Mouse (Mus musculus) NIH3T3 (cell line): ENCODE results near the gene Chl1.

ENCODE experiments used
- DNase-seq: peaks from one replicate; pipeline ENCODE4 v3.0.0-alpha.2; 2012; ENCODE audit warnings: low read depth

The Chl1 gene

GRCm38 (mm10) chr6:103665677-103666316, 155.4 kb downstream of the Chl1 start:
- DNase-seq: no peak

DNA sequence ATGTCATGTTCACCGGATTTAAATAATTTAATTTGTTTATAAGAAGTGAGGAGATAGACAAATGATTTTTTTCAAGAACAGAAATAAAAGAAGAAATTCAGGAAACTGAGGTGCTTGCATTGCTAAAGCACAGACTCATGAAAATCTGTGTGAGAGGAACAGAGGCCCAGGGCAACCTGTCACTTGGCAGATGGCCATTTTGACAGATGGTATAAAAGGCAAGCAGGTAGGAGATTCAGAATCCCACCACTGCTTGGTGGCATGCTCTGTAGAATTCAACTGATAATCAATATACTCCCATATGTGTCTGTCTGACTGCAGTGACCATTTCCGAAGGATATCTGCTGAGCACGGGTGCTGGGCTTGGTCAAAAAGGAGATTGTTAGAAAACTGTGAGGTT, 162.7 kb downstream of the Chl1 start:
- no peak for DNase-seq

DNA sequence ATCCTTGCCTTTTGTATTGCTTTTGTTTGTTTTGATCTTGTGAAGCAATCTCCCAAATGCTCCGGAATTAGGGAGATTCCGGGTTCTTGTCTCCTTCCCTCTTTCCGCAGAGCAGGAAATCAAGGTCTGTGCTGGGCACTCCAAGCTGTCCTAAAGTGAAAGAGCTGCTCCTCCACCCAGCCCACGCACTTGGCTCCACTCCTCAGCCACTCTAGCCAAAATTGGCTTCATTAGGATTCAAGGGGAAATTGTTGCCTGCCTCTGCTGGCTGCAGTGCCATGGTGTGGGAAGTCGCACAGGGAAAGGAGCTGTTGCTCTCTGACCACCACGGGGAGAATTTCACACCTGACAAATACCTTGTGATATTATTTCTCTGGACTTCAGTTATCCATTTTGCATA, 163.9 kb downstream of the Chl1 start:
- DNase-seq: no peak

GRCm38 (mm10) chr6:103675145-103675544, 164.8 kb downstream of the Chl1 start:
- no peak for DNase-seq

DNA sequence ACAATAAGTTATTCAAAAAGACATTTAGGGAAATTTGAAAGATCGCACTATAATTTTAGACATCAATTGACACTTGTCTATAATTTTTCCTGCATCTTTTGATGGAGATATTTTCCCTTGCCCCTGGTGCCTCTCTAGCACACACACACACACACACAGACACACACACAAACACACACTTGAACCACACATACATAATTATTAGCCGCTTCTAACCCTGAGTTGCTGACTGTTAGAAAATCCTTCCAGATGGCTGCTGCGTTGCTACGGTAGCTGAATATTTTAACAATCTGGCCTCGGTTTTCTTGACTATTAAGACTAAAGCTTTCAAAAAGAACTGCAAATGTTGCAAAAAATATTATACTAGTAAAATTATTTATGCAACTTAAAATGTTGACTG, 166.3 kb downstream of the Chl1 start:
- DNase-seq: no peak

DNA sequence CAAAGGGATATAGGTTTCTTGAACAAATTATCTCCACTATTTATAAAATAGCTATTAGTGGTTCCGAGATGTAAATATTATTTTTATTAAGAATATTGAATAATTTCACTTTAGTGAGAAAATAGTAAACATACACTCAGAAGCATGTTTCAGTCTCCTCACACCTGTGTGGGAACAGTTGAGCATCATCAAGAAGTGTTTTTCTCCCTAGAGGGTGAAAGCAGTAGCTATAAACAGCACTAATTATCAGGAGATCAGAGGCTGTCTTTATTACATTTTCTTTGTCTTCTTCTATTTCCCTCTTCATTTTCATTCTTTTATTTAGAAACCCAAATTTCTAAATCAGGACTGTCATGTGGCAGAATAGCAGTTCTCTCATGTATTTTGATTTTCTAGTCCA, 166.7 kb downstream of the Chl1 start:
- no peak for DNase-seq

DNA sequence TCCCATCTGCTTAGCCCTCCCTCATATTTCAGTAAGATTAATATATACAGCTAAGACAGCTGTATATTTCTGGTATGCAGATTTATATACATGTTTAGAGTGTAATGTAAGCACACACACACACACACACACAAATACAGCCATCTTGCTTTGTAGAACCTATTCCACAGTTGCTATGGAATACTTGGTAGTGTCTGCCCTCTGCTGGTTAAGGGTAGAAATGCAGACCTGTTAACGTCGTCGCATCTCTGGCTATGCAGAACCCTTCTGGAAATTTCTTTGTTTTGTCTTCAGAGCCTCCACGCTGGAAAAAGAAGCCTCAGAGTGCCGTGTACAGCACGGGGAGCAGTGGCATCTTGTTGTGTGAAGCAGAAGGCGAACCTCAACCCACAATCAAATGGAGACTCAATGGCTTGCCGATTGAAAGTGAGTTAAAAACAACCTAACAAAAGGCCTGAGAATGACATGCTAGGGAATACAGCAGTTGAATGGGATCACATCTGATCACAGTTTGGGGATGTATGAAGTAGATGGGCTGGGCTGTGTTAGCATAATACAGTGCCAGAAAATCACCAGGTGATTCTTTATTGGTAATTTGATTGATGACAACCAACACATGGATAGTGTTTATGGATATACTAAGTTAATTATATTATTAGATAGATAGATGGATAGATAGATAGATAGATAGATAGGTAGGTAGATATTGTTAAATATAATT, 172.6 kb downstream of the Chl1 start:
- peak; percentile 74 for DNase-seq

DNA sequence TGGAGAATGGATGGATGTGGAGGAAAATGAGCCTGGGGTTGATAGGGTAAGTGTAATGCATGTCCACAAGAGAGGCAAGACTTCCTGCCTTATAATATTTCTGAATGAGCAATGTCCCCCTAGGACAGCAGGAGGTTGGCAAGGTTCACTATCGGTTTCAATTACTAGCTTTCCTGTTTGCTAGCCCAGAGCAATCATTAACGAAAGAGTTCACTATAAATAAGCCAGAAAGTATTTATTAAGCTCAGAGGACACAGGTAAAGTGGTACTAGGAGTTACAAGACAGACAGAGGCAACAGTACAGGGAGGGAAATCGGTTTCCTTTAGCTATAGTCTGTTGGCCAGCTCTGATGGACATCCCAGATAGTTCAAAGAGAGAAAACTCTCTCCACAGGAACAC, 182.1 kb downstream of the Chl1 start:
- no peak for DNase-seq

- peak; percentile 56 for DNase-seq
Measured at GRCm38 (mm10) chr6:103697349-103698028, 187.1 kb downstream of the Chl1 start.

DNA sequence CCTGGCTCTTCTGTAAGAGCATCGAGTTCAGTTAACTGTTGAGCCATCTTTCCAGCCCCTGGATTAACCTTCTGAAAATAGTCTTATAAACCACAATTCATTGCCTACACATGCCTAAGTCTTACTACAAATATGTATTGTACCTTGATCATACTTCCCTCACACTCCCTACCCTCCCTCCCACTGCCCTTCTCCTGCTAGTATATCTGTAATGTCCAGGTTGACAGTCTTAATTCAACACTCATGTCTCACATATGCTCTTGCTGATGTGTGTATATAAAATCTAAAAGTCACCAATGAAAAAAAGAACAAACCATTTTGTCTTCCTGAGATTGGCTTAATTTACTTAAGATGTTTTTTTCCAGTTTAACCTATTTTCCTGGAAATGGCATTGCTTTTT, 189.1 kb downstream of the Chl1 start:
- no peak for DNase-seq

GRCm38 (mm10) chr6:103699895-103700294, 189.5 kb downstream of the Chl1 start:
- no peak for DNase-seq

- DNase-seq: no peak
Measured at GRCm38 (mm10) chr6:103700336-103700735, 189.9 kb downstream of the Chl1 start.

DNA sequence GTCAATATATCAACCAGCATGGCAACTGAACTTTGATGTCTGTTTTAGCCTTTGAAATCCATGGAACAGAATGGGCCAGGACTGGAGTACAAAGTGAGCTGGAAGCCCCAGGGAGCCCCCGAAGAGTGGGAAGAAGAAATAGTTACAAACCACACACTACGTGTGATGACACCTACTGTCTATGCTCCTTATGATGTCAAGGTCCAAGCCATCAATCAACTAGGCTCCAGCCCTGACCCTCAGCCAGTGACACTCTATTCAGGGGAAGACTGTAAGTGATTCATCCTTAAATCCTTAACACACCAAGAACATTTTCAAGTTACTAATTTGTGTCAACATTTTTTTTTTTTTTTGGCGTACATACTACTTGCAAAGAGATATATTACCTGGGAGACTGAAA, 196.0 kb downstream of the Chl1 start:
- DNase-seq: no peak

DNA sequence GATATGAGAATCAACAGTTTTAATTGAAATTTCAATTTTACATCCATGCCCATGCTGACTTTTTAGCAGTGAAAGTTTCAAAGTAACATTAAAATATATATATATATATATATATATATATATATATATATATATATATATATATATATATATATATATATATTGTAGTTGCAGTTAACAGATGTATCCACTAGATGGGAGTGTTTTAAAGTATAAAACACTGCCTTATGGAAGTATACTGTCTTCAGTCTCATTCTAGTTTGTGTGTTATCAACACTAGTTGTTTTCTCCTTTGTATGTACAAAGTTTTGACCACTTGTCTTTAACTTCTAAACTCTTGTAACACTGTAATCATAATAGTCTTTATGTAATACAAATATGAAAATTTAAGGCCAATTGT, 228.9 kb downstream of the Chl1 start:
- DNase-seq: peak; percentile 23

DNA sequence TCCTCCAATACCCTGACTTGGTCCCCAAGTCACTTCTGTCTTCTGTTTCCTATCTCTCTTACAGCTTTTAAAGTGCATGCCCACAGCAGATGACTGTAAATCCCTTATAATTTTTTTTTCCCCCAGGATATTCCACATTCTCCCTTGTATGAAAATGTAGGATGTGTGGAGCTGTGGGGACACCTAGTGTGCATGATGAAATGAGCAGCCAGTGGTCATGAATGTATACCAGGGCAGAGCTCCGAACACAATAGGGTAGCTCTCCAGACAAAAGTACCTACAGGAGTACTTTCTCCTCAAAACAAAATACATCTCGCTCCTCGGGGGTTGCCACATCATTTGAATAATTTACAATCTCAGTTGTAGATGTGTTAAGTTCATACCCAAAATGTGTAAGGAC, 232.4 kb downstream of the Chl1 start:
- DNase-seq: no peak

GRCm38 (mm10) chr6:103746103-103746502, 235.7 kb downstream of the Chl1 start:
- peak; percentile 44 for DNase-seq

- DNase-seq: no peak
Measured at GRCm38 (mm10) chr6:103749122-103749773, 238.9 kb downstream of the Chl1 start.

GRCm38 (mm10) chr6:103753891-103754290, 243.5 kb downstream of the Chl1 start:
- DNase-seq: peak; percentile 3

- no peak for DNase-seq
Measured at GRCm38 (mm10) chr6:103766830-103767229, 256.4 kb downstream of the Chl1 start.

DNA sequence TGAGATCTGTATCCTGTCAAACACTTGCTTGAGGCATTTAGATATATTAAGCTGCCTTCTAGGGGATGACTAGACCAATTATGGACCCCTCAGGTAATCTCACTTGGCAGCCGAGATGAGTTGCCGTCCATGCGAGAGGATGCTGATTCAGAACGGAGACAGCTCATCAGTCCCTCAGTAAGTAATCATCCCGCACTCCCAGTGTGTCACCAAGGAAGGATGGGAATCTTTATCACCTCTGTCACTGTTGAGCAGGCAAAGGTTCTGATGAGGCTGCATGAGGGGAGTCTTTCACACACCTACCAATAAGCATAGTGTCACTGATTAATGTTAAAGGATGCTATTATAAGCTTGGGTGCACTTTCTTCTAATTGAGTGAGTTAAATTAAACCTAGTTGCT, 270.7 kb downstream of the Chl1 start:
- DNase-seq: no peak

DNA sequence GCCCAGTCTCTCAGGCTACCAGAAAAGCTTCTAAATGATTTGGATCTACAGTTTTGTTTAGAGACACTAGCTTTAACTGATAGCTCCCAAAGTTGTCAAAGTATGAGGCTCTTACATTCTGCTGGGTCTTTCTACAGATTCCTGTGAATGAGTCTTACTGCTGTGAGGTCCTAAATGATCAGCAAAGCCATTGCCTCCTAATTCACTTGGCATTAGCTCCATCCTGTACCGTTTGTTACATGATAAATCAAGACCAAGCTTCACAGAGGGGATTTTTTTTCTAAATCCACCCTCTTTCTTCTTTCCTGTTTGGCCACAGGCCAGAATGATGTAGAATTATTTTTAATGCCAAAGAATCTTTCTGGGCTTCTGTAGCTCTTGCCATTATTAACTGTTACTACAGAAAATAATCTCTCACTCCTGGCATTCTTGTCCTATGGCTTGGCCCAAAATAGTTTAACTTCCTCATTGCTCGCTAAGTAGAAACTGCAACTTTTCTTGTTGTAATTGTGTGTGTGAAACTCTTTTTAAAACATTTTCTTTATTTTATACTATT, 280.8 kb downstream of the Chl1 start:
- DNase-seq: no peak

DNA sequence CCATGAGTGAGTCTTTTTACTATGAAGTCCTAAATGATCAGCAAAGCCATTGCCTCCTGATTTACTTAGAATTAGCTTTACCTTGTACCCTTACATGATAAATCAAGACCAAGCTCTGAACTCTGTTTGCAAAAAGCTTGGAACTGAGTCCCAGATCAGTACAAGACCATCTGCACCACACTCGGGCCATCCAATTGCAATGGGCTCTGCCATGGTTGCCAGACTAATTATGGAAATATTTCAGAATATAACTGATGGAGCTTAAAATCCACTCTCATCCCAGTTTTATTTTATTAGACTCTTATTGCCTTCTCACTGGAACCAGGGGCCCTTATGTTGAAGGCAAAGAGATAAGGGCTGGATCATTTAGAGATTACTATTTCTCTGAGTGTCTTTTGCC, 284.9 kb downstream of the Chl1 start:
- no peak for DNase-seq
